Mouse (Mus musculus) E14TG2a.4 (cell line): ENCODE measurements at regions not wholly inside any gene's neighbourhood (a gene's known extent, or its start where the extent isn't known, plus 50 kb on each side); places are given as distances from the start of the nearest gene placed in this dataset.

Experiments
- CTCF ChIP-seq: conservative IDR thresholded peaks from 2 replicates; pipeline ENCODE4 v1.5.1; 2014; ENCODE audit warnings: low read length
- NANOG ChIP-seq: IDR thresholded peaks from 2 replicates; pipeline ENCODE4 v1.6.1; 2014; ENCODE audit warnings: borderline replicate concordance, low read length, mixed read lengths
- POU5F1 ChIP-seq: IDR thresholded peaks from 2 replicates; pipeline ENCODE4 v1.6.1; 2014; ENCODE audit warnings: low read length, borderline replicate concordance

- no peak for TF ChIP-seq CTCF
- no peak for TF ChIP-seq NANOG
- TF ChIP-seq POU5F1, result no peak
Observed at GRCm38 (mm10) chr16:53326353-53326752, 872.5 kb upstream of the Alcam start.
